Mouse (Mus musculus) NIH3T3 (cell line): ENCODE results near the gene Col4a3bp.
"Not testable (repeated sequence)": the region's sequence is repeated elsewhere in the genome, so short reads cannot be mapped to it uniquely, and the experiment has no call there.

Experiments used
- DNase-seq: peaks from one replicate; pipeline ENCODE4 v3.0.0-alpha.2; 2012; ENCODE audit warnings: low read depth

The Col4a3bp gene

DNA sequence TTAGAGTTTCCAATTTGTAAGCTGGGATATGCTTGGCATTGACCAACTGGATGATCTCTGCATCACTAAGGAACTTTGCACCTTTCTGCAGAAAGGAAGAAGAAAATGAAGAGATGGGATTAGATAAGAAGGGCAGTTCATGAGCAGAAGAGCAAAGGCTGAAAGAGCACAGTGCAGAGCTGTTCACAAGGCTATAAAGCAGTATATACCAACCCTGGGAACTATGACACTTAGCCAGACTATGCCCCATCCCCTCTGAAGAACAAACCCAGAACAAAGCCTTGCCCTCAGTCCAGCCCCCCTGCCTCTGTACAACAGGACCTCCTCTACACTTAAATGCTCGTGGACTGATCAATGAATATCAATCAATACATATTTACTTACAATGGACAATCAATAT, 114.3 kb downstream of the Col4a3bp start:
- DNase-seq, result no peak

DNA sequence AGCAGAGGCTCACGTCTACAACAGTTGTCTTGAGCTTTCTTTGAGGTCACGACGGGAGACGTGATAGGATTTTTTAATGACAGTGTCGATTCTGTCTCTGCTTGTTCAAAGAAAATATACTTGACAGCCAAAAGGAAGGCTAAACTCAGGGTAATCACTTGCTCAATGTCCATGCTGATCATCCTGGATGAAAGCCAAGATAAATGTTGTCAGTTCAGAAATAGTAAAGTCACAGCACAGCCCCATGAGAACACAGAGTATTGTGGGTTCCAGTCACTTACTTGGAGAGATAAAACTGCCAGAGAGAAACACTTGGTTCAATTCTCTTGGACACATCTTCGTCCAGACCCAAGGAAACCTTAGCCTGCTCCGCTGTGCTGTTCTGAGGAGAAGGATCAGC, 116.5 kb downstream of the Col4a3bp start:
- no peak for DNase-seq

DNA sequence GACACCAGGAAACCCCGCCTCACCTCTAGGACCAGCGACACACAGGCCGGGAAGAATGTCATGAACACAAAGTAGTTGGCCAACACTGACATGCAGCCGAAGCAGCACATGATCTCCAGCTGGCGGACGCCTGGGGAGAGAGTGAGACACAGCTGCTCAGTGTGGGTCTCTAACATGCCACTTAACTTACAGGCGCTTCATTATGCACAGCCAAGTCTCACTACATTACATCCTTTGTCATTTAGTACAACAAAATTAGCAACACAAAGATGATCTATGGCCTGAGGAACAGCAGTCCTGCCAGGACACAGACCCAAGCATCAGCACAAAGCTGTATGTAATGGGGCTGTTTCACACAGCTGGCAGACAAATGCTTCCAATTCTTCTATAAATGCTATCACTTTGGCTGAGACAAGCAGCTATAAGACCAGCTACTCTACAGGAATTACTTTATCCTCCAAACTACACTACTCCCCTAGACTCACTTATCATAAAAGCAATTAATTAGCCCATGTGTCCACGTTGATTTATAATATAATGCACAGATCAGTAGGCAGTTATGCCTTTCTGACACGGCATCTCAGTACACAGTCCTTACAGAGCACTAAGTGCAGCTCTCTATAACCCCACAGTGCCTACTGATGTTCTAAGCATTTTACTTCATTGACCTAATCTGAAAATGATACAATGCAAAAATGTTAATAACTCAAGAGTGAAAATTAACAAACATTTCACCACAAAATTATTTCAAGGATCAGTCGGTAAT, 117.9 kb downstream of the Col4a3bp start:
- no peak for DNase-seq

DNA sequence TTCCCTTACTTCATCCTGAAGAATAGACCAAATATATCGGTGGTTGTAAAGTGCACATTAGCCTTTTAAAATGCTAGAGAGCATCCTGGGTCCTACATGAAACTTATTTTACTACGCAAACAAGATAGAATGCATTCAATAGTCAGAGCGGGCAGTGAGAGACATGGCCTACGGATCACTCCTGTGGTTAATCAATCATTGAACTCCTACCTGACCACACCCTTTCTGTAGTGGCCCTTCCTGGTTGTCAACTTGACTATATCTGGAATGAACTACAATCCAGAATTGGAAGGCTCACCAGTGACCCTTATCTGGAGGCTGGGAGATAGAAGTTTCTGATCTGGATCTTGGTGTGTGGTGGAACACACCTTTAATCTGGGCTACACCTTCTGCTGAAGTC, 120.7 kb downstream of the Col4a3bp start:
- DNase-seq, result not testable (repeated sequence)

DNA sequence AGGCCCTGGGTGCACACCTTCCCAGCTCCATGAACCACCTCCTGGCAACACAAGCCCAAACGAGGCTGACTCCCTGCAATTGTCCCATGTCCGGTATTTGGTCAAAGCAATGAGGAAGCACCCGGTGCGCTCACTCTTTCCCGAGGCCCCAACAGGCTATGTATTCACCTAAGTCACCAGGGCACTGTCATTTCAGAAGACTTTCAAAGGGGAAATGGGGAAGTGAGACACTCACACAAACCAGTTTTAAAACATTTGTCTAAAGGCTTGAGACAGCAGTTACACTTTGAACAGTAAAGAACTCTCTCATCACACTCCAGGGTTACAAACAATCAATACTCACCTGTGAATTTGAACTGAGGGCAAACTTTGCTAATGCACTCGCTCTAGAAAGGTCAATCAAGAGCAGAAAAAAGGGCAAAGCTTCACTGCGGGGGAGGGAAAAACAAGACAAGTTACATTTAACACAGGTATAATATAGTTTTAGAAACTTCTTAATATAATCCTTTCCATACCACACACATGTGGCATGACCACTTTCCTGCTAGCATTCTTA, 122.1 kb downstream of the Col4a3bp start:
- DNase-seq, result no peak

DNA sequence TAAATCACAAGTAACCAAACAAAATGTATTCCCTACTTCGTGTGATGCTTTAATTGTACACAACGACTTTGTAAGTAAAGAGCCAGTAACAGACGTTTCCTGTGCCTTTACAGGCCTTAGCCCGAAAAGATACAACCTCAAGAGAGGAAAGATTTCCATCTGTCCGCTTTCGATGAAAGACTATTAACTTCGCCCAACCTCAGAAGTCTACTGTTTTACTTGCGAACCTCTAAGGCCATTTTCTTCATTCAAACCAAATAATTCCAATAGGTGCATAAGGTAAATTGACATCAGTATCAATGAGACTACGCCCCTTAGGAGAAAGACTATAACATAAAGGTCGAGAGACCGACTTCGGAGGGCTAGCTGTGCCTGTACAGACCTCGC, 127.6 kb downstream of the Col4a3bp start:
- no peak for DNase-seq

GRCm38 (mm10) chr13:96670406-96671077, 128.1 kb downstream of the Col4a3bp start, which contains the start of gene Hmgcr:
Hmgcr (minus strand) TSS chr13:96670936.
- DNase-seq, result peak; percentile 97

DNA sequence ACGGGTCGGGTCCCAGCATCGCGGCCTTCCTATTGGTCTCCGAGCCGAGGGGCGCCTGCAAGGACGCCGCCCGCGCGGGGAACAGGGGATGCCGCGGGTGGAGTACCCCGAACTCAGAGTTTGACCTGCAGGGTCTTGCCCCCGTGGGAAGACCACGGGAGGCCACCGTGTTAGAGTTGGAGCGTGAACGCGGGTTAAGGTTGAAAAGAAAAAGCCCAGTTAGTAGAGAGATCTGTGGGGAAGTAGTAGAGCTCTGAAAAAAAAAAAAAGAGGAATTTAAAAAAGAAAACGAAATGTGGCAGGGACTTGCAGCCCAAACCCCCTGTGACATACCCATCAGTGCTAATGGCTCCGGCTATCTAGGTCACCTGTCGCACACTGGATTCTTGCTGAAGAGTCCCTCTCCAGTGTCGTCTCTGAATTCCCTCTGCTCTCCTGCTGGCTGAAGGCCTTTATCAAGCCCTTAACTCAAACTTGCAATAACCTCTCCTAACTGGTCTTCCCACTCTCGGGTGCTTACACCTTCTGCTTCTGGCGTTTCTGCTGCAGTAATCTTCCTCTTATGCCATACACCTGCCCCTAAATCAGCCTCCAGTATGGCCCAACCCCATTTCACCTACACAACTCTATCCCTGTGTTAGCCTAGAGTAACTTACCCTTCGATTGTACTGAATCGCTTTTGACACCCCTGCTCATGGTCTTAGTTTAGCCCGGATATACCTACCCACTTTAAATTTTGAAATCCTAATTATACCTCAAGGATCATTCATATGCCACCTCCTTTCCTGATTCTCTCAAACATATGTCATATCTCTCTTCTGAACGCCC, 128.9 kb downstream of the Col4a3bp start:
- DNase-seq, result peak; percentile 30

DNA sequence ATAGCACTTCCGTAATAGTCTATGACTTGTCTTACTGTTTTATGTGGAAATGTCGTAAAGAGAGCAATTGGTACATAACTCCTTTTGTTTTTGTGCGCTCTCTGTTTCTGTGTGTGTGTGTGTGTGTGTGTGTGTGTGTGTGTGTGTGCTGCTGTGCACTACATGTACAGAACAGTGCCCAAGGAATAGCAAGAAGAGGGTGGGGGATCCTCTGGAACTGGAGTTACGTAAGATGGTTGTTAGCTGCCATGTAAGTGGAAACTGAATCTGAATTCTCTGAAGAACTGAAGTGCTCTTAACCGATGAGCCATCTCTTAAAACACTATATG, 129.5 kb downstream of the Col4a3bp start:
- DNase-seq, result no peak

GRCm38 (mm10) chr13:96672276-96672675, 129.9 kb downstream of the Col4a3bp start:
- no peak for DNase-seq

GRCm38 (mm10) chr13:96673817-96674216, 131.4 kb downstream of the Col4a3bp start:
- no peak for DNase-seq

GRCm38 (mm10) chr13:96675756-96676155, 133.3 kb downstream of the Col4a3bp start:
- no peak for DNase-seq

DNA sequence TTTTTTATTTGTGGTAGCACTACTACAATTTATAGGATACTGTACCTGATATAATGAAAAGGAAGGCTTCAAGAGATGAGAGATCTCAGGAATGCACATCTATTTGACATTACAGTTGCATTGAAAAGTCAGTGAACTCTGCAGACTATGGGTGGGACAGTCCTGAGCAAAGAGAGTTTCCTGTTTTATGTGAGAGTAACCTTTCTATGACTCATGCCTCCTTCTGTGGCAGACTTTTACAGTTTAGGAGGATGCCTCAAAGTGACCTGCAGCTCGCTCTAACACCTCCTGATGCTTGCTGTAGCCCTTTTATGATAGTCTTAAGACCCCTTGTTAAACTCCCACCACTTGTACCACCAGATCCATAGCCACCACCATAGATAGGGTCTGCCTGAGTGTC, 134.7 kb downstream of the Col4a3bp start:
- DNase-seq, result no peak

GRCm38 (mm10) chr13:96678616-96679015, 136.2 kb downstream of the Col4a3bp start:
- DNase-seq, result no peak

GRCm38 (mm10) chr13:96680163-96681087, 138.0 kb downstream of the Col4a3bp start:
- DNase-seq, result no peak

- peak; percentile 41 for DNase-seq
Measured at GRCm38 (mm10) chr13:96681088-96681620, 138.7 kb downstream of the Col4a3bp start.

DNA sequence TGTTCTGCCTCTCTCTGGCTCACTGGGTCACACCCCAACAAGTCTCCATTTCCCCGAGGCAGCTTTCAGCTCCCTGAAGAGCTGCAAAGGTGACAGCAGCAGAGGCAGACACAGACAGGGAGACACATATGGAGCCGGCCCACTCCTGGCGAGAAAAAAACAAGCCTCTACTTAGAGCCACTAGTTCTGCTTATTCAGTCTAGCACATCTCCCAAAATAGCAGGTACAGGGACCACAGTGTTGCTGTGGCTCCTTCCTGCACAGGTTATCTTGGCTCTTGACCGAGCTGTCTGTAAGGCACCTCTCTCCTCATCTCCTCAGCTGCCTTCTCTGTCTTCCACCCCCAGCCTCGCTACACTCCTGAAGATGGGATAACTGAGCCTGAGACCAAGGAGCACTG, 142.4 kb downstream of the Col4a3bp start:
- DNase-seq, result no peak

- peak; percentile 54 for DNase-seq
Measured at GRCm38 (mm10) chr13:96687261-96687660, 144.8 kb downstream of the Col4a3bp start.
